Mouse (Mus musculus) gastrocnemius, postnatal 36 days (tissue): ENCODE data around the gene Atp5mpl. TPM values are rescaled to one million over a fixed set of nuclear protein-coding genes. Genes with fewer than 3 reads are reported as not detected.

Experiments used
- DNase-seq, 2 experiments: peaks; one replicate each; pipeline ENCODE4 v3.0.0; 2022
- intact Hi-C: fragments of 180-260 bp; cut with DNase I; formaldehyde crosslinking; loops from one replicate; pipeline ENCODE4 v1.15.1; 2025
- long read RNA-seq, 2 experiments: library from polyadenylated mRNA; stranded (forward); transcript quantifications; one replicate each; pipeline ENCODE4 v2.0.0; 2021
- total RNA-seq, 2 experiments: library from RNA; stranded (reverse); gene quantifications; 2 replicates each; pipeline ENCODE4 v1.2.3; 2021

Atp5mpl gene
- 100 to 1,000 TPM; 710 to 772 TPM for total RNA-seq
- long read RNA-seq, experiment 1, transcript Atp5mpl-201 (4 exons, 366 nt): major isoform, 1,391 of 1,428 reads
- long read RNA-seq, experiment 1, partial matches to known transcripts: 24 of 1,428 reads
- long read RNA-seq, experiment 1, other reads (novel, unspliced or antisense): 11 of 1,428 reads
- long read RNA-seq, experiment 2, transcript Atp5mpl-201 (4 exons, 366 nt): major isoform, 1,514 of 1,554 reads
- long read RNA-seq, experiment 2, partial matches to known transcripts: 23 of 1,554 reads
- long read RNA-seq, experiment 2, other reads (novel, unspliced or antisense): 15 of 1,554 reads

DNA sequence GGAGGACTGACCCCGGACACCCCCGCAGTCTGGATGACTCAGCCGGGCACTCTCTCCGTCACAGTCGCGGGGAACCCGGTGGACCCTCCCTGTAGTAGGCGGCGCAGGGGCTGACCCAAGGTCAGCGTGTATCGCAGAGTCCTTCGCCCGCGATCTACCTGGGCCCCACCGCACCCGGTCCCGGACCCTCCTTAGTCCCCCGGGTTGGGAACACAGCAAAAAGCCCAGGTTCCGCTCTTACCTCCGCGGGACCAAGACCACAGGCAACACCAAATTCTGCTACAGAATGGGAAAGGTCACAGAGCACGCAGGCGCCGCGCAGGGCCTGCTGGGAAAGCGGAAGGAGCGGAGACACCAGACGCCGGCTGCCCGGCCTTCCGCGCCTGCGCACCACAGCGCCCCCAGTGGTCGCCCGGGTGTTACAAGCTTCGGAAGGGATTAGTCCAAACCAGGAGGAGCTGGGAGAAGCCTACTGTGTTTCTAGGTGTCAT, at the start of gene Atp5mpl:
Gene Atp5mpl, minus strand, starts transcription at position 295 of the 491 bp plus-strand sequence.
- DNase-seq: peak; percentile 98
- intact Hi-C loops: no loop called here

DNA sequence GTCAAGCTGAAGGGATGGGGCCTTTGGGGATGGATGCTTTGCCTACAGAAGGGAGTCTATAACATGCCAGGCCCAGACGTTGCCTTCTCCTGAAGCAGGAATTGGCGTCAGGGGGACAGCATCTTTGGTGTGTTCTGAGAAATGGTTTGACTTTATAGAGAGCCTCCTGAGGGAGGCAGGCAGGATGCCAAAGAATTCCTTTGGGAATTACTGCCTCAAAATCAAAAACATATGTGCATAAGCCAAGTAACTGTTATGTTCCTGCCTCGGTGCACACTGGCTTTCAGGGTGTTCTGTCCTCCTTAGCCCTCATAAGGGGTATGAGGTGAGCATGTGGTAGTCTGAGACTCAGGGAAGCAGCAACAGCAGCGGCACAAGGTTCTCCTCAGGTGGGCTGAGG, 49.6 kb upstream of the Atp5mpl start:
- intact Hi-C loops: no loop called here
- no peak for DNase-seq

DNA sequence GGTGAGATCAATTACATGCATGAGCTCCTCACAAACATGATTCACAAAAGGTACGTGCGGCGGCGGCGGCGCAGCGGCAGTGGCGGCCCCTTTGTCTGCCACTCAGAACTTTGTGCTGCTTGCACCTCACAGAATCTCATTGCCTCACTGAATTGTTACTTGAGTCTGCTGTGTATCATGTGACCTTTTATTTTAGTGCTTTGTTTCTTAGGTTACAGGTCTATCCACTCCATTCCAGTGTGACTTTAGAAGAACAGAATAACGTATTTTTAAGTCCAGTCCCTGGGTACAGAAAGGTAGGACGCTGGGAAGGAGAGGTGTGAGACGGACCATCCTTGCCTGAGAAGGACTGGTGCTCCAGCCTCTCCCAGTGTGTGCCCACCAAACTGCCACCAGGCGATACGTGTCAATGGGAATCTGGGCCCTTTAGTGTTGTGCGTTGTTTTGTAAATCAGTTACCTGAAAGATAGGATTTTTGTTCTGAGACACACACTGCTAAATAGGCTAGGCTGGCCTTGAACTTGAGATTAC, 46.6 kb upstream of the Atp5mpl start:
- no peak for DNase-seq
- intact Hi-C loops: no loop called here

DNA sequence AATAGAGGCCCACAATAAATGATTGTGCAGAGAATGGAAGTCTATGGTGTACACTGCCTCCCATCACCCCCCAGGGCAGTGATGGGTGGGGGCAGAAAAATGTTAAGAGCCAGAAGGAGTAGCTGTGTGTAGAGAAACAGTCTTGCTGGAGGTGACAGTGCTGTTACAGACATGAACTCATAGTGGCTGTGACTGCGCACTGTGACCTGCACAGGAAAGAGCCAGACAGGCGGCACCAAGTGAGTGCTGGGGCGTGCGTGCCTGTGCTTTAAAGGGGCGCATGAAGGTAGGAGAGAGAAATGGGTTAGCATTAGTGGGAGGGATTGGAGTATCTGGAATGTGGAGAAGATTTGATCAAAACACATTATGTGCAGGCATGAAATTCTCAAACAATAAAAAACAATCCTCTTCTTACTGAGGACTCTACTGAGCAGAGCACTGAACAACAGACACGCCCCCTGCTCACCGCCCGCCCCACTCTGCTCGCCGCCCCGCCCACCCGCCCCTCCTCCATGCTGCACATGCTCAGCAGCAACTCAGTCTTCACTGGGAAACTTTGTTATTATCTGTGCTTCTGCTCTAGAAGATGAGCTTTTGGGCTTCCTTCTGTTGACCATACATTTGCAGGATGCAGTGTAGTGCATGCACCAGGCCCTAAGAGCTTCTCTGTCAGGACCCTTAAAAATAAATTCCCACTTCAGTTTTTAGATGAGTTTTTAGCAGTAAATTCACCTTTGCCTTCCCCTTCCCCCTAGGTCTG, 45.9 kb upstream of the Atp5mpl start:
- DNase-seq: no peak
- intact Hi-C loops: no loop called here

DNA sequence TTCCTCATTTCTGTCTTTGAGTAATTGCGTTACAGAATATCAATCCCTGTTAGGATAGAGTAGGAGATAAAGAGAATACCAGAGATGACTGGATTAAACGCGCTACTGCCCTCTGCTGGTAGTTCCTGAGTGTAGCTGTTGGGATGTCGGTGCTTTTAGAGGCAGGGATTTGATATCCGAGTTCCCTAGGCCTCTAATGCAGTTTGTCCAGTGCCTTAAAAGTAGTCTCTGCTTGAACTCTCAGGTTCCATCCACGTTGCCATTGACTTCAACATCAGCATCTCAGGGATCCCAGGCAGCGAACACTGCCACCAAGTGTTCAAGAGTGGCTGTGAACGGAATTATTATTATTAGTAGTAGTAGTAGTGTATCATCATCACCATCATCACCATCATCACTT, 34.4 kb upstream of the Atp5mpl start:
- intact Hi-C loops: loop anchor here (2.0 kb wide), 1 partner anchor 122 kb away; no protein-coding TSS in a partner anchor

DNA sequence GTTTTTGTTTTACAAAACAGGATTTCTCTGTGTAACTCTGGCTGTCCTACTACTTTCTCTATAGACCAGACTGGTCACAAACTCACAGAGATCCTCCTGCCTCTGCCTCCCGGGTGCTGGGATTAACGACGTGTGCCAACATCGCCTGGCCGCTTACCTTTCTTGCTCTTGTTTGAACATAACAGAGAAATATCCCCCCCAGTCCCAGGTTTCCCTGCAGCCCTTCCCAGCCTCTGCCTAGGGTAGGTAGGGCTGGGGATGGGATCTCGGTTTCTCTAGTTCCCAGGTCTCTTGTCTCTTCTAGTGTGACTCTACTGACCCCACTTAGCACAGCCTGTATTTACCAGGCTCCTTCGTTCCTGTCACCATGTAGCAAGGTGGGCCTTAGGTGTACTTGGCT, 33.0 kb upstream of the Atp5mpl start:
- DNase-seq: no peak
- intact Hi-C loops: loop anchor here (2.0 kb wide), 1 partner anchor 121 kb away; no protein-coding TSS in a partner anchor

More for the DNA sequence above, 34.4 kb upstream of the Atp5mpl start:
- DNase-seq: peak; percentile 40 to 58

DNA sequence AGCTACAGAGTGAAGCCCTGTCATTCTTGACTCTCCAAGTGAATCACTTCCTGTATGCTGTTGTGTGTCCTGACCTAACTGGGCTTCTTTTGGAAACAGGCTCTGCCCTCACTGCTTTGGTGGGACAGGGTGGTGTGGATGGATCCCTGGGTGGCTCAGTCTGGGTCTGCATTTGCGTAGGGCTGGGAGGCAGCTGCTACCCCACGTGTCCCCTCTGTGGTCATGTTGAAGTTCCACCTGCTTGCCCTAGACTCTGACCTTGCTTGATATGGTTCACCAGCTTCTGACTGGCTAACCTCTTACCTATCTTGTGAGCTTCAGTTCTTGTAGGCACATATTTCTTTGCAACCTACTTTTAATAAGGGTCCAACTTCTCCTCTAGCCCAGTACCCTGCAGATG, 28.4 kb upstream of the Atp5mpl start:
- DNase-seq: no peak
- intact Hi-C loops: no loop called here

DNA sequence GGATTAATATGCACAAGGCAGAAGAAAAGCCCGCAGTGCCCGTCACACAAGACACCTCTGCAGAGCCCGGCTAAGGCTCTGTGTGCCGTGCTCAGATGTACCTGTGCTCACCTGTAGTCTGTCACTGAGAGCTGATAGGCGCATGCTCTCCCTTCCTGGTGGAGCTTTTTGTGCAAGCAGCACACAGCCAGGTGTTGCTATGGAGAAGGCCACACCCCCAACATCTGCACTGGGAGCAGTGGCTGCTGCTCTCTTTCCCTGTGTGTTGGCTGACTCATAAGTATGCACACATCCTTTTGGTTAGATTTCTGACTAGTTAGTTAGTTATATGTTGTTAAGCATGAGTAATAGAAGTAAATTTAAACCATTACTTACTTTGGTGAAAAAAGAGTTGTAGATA, 25.8 kb upstream of the Atp5mpl start:
- intact Hi-C loops: no loop called here
- DNase-seq: no peak

DNA sequence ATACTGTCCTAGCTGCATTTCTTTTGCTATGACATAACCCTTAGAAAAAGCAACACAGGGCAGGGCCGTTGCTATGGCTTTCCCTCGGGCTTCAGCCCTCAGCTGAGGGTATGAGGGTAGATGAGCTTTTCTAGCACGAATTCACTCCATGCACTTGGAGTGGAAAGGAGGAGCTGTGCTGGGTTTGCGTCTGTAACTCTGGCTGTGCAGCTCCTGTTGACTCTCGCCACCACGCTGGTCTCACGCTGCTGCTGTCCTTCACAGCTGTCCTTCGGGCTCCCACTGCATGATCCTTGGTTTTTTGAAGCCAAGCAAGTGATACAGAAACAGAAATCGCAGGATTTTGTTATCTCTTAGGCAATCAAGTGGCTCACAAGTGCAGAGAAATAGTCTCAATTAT, 20.0 kb upstream of the Atp5mpl start:
- no peak for DNase-seq
- intact Hi-C loops: no loop called here

DNA sequence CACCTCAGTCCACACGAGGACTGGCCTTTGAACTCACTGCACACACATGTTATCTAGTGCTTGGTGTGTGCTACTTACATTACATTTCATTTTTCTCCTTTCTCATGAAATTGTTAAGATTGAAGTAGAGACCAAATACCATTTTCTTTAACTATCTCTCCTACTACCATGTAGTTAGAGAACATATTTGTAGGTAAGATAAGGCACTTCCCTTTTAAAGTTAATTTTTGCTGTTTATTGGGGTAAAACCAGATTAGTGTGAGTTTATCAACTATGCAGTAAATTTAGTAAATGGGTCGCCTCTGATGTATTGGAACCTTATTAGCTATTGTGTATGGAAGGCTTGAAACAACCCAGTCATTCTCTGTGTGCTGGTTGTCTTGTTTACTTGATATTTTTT, 16.4 kb upstream of the Atp5mpl start:
- intact Hi-C loops: no loop called here
- DNase-seq: no peak

DNA sequence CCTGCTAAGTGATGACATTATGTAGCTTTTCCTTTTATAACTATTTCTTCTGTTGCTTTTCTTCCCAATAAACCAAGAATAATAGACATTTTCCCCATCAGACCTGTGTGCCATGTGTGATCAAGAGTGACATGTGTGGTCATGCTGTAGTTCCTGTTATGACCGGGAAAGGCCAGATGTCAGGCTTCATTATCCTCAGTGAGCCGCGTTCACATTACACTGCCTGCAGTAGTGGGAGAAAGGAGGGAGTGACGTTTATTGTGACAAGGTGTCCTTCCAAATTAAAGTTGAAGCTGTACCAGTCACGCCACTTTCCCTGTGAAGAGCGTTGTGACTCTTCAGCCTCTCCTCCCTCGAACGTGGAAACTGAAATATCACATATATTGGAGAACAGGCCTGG, 15.1 kb upstream of the Atp5mpl start:
- no peak for DNase-seq
- intact Hi-C loops: no loop called here

DNA sequence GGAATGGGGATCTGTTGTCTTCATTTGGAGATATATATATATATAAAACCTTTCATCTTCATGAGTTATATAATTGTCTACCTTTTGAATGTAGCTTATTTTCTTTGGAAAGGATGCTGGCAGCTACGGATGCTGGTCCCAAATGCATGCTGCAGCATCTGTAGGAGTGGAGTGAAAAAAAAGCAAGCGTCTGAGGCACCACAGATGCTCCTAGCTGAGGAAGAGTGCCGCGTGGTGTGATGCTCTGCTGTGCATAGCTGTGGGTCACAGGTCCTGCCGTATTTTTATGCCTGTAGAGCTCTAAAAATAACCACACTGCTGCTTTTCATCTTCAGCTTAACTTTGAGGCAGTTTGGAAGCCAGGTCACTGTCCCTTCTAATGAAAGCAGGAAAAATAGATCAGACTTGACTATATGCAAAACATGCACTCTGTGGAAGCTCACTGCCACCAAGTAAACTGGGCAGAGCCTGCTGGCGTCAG, 14.2 kb upstream of the Atp5mpl start, which contains the start of gene Rd3l:
Gene Rd3l, minus strand, starts transcription at position 431 of the 481 bp plus-strand sequence.
- intact Hi-C loops: no loop called here
- DNase-seq: no peak

DNA sequence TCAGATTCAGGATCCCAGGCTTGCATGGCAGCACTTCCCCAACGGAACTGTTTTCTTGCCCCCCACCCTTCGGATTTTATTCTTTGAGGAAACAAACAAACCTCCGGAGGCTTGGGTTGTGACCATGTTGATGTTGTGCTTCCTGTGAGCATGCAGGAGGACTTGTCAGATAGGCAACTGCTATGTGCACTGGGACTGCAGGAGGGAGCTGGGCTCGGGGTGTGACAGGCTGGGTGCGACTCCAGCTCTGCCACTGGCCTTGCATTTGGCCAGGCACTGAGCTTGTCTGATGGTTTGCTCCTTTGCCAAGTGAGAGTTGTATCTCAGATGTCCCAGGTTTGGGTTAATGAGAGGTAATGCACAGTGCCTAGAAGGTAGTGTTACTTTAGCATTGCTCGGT, 11.5 kb upstream of the Atp5mpl start:
- intact Hi-C loops: no loop called here
- DNase-seq: no peak

DNA sequence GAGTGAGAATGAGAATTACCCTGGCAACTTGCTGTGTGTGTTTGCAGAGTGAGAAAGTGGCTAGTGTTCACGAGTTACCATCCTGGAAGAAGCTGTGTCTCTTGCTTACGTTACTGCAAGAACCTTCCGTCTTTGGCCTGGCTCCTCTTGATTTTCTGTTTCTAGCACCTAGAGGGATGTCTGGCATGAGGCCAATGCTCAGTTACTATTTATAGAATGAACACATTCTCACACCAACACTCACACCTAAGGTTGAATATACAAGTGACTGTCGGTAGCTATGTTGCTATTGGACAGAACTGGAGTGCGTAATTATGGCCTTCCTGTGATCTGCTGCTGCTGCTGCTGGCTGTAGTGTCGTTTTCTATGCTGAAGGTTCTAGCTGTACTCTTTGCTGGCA, 10.4 kb upstream of the Atp5mpl start:
- intact Hi-C loops: no loop called here
- DNase-seq: no peak

DNA sequence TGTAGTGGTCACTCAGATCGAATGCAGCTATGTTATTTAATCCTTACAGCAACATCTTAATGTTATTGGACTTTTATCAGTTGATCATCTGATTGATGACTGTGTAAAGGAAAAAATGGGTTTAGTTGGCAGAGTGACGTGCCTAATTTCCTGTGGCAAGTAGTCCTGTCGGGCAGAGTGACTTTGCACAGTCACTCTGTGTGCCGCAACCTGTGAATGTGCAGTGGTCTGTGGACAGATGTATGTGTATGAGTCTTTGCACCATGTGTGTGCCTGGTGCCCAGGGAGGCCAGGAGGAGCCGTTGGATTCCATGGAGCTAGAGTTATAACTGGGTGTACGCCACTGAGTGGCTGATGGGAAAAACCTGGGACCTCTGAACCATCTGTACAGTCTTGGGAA, 7.8 kb upstream of the Atp5mpl start:
- no peak for DNase-seq
- intact Hi-C loops: no loop called here

DNA sequence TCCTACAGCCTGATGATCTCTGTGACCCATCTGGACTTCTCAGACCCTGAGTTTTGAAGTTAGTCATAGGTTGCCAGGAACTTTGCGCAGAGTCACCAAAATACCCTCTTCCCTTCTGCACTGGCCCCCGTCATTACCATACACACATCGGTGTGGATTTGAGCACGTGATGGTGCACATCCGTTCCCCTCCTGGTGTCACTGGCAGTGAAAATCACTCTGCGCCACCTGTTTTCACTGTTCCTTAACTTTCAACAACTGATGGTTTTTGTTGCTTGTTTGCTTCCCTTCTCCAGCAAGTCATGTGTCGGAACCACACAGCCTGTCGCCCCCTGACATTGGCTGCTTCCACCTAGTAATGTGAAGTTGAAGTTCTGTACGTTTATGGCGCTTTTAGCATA, 5.7 kb upstream of the Atp5mpl start:
- intact Hi-C loops: no loop called here
- DNase-seq: no peak

DNA sequence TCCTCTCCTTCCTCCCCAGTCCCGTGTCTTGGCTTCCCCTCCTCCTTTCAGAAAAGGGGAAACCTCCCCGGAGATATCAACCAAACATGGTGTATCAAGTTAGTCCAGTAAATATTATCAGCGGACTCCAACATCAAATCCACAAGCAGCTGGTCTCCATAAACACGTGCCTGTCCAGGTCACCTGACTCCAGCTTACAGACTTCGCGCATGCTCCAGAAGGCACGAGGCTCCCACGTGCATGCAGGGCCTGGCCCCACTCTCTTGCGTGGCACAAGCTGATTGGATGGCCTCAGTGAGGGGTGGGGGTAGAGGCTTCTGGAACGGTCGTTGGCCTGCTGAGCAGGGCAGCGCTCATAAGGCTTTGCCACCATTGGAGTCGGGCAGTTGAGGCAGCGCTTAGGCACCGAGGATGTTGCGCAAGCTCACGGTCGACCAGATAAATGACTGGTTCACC, 4.5 kb upstream of the Atp5mpl start, which contains the start of gene Tdrd9:
Gene Tdrd9, plus strand, starts transcription at position 329 of the 456 bp plus-strand sequence.
- no peak for DNase-seq
- intact Hi-C loops: no loop called here

DNA sequence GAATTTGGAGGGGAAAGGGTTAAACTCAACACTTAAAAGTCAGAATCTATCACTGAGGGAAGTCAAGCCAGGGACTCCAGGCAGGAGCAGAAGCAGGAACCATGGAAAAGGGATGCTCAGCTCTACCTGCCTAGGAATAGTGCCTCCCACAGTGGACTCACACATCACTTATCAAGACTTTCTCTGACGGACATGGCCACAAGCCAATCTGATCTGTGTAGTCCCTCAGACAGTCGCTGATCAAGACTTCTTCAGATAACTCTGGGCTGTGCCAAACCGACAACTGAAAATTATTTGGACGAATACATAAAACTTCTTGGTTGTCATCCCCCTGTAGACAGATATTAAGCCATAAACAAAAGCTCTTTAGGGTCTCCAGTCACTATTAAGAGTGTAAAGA, 3.3 kb upstream of the Atp5mpl start:
- DNase-seq: no peak
- intact Hi-C loops: no loop called here

DNA sequence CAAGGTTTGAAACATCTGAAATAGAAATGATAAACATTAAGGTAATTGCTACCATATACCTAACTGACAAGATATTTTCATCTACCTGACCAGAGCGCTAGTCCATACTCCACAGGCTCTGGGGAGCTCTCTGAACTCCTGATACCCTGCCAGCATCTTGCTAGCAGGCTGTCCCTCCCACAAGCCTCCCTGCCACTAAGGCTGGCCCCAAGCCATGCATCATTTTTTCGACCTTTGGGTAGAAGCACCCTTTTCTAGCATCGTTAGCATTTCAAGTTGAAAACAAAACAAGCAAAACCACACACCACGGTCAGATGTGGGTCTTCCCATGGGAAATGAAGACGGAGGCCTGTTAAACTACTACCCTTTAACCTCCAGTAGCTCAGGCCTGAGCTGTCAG, 3.4 kb downstream of the Atp5mpl start:
- DNase-seq: no peak
- intact Hi-C loops: loop anchor here (5.0 kb wide), 1 partner anchor 286 kb away; the partner anchor contains the start of gene Trmt61a

DNA sequence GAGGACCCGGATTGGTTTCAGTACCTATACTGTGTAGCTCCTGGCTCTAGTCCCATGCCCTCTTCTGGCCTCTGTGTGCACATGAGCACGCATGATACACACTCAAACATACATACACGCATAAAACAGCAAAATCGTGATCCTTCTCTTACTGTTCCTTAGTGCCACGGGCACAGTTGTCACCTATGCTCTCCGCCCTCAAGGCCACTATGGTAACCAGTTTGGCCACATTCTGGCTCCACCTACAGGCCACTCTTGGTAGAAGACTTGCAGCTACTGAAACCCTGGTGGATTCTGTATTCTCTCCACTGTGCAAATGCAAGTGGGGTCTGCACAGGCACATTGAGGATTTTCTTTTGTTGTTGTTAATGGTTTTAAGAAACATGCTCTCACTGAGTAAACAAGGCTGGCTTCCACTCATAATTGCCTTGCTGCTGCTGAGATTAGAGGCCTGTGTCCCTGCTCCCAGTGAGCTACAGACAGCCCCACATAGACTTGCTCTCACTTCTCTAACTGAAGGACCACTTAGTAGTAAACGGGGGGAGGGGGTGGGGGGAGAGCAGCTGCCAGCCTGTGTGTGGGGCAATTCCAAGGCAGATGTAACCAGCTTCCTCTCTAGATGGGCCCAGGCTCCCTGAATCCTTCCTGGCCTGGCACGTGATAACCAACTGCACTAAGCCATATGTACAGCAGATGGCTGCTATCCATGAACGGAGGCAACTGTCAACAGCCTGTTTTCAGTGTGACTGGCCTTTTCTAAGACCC, 8.5 kb downstream of the Atp5mpl start:
- peak; percentile 42 to 59 for DNase-seq
- intact Hi-C loops: loop anchor here (5.0 kb wide), 1 partner anchor 221 kb away; no protein-coding TSS in a partner anchor
